Mouse (Mus musculus) thymus, postnatal 4 days (tissue): Measurements from ENCODE around the gene Fitm2.

Experiments
- DNase-seq: peaks from one replicate; pipeline ENCODE4 v3.0.0; 2021

Gene Fitm2

GRCm38 (mm10) chr2:163472466-163472851 is at the start of gene Fitm2:
Fitm2 (minus strand) TSS chr2:163472629.
- DNase-seq: peak; percentile 97

GRCm38 (mm10) chr2:163506300-163507004 is 34.0 kb upstream of the Fitm2 start, which contains the start of gene Hnf4a:
Hnf4a (plus strand) TSS chr2:163506808.
- DNase-seq: no peak

- no peak for DNase-seq
Measured at GRCm38 (mm10) chr2:163503191-163503590, 30.8 kb upstream of the Fitm2 start.

GRCm38 (mm10) chr2:163502219-163502618 is 29.8 kb upstream of the Fitm2 start:
- DNase-seq: no peak

DNA sequence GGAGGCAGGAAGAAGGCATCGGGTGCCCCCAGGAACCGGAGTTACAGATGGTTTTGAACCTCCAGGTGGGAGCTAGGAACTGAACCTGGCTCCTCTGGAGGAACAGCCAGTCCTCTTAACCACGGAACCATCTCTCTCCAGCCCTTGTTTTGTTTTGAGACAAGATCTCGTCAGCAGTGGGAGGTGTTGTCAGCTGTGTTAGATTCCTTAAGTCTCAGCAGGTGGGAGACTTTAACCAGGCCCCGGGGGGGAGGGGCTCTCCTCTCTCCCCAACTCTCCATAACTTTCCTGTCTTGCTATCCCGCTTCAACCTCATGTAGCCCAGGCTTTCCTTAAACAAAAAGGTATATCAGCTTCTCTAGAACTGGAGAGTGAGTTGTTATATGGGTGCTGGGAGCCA is 22.0 kb upstream of the Fitm2 start:
- DNase-seq: no peak

- no peak for DNase-seq
Measured at GRCm38 (mm10) chr2:163493976-163494375, 21.5 kb upstream of the Fitm2 start.

DNA sequence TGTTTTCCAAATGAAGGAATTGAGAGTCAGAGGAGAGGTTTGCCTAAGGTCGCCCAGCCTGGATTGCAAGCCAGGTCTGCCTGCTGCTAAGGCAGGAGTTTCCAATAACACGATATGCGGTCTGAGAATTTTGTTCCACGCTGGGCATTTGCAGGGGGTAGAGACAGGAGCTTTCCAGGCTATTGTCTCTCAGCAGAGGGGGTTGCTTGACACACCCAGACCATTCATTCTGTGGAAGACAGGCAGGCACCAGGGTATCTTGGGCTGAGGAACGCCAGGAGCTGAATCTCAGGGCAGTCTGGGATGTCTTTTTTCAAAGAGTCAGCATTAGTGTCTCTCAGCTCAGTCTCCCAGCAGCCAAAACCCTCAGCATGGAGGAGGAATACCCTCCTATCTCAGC is 20.6 kb upstream of the Fitm2 start:
- no peak for DNase-seq

- DNase-seq: no peak
Measured at GRCm38 (mm10) chr2:163492018-163492417, 19.6 kb upstream of the Fitm2 start, which contains the start of gene R3hdml. R3hdml (plus strand) TSS chr2:163492318.

DNA sequence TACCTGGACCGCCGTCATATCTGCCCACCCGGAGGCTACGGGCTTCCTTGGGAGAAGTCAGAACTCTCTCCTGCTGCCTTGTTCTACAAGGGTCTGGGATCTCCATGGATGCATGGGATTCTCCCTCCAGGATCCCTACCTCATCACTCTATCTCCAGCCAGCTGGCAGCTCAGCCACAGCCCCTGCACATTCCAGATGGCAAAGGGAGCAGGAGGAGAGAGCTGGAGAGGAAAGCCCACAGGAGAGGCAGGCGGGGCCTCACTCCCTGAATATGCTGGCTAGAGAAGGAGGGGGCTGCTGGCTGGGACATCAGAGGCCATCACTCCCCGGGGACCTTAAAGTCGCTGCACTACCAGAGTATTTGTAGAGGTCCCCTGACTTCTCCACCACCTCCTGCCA is 18.9 kb upstream of the Fitm2 start:
- no peak for DNase-seq

DNA sequence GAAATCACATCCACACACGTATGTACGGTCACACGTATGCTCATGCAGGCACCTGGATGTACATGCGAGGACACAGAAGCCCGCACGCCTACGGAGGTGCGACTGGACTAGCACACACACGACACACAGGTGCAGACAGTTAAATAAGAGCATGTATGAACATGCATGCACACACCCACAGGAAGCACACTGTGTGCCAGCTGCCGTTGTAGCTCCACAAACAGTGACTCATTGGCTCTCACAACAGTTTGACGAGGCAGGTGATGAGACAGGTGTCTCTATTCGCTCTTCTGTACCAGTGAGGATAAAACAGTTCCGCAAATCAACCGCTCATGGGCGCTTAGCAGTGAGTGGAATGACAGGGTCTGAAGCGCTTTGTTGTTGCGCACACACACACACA is 18.2 kb upstream of the Fitm2 start:
- DNase-seq: no peak

DNA sequence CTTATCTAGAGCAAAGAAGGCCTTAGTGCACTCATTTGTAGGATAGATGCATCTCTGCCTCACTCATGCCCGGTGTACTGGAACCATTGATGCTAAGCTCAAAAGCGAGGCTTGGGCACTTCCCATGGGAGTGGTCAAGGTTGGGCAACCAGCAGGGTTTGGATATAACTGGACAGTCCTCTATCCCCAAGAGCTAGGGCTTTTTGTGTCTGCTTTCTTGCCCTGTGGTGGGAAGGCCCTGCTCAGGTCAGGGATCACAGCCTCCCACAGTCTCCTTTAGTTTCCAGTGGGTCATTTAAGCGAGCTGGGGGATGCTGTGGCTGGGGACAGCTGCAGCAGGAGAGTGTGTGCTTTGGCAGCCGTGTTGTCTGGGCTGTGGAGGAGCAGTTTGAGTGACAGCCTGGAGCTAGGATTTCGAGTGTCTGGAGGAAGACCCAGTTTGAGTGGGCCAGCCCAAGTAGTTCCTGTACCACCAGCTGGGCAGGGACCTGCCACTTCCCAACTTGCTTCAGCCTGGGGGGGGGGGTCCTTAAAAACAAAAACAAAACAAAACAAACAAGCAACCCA is 17.4 kb upstream of the Fitm2 start:
- DNase-seq: no peak

GRCm38 (mm10) chr2:163487360-163487759 is 14.9 kb upstream of the Fitm2 start:
- no peak for DNase-seq

DNA sequence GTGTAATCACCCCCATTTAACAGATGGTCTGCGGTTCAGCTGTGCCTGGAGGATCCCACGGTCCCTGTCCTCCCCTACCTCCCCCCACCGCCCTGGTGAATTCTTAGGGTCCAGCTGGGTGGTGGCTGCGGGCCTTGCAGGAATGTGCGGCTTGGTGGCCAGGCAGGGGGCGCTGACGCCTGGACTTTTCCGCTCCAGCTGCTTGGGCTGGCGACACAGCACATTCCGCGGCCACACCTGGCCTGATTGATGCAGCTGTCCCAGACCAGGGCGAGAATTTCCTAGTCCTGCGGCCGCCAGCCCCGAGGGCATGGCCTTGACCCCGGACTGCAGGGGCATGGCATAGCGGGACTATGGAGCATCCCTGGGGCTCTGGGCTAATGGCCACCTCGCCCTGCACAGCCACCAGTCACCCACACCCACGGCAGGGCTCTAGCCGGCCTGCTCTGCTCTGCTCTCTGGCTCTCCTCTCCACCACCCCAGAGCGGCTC is 9.2 kb upstream of the Fitm2 start:
- DNase-seq: no peak

GRCm38 (mm10) chr2:163480191-163480825 is 7.9 kb upstream of the Fitm2 start:
- DNase-seq: peak; percentile 39

GRCm38 (mm10) chr2:163471710-163472465 is 541 bp downstream of the Fitm2 start:
- no peak for DNase-seq

DNA sequence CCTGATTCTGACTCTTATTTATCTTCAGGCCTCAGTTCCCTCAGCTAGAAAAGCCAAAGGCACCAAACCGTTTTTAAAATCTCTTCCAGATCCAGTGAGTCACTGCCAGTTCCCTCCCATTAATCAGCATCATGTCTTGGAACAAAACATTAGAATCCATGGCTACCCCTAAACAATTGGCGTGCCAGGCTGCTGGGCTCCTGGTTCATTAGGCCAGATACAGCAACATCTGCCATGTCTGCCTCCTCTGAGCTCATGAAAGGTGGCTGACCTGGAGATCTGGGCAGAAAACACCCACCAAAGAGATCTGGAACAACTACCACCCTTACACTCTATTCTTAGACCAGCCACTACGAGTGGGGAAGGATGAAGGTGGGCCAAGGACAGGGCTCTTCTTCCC is 1.3 kb downstream of the Fitm2 start:
- DNase-seq: no peak

DNA sequence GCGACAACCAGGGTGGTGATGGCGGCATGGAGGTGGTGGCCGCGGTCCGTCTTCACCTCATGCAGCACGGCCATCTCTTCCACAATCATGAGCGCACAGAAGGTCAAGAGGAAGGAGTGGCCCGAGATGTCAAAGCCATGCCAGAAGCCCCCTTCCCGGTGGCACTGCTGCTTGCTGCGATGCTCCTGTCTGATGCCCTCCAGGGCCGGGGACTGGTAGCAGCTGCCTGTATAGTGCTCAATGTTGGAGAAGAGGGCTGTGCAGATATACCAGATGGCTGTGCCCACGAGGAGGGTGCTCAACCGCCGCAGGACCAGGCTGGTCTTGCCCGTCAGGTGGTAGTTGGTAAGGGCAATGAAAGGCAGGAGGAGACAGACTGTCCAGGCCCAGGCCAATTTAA is 2.7 kb downstream of the Fitm2 start:
- no peak for DNase-seq

DNA sequence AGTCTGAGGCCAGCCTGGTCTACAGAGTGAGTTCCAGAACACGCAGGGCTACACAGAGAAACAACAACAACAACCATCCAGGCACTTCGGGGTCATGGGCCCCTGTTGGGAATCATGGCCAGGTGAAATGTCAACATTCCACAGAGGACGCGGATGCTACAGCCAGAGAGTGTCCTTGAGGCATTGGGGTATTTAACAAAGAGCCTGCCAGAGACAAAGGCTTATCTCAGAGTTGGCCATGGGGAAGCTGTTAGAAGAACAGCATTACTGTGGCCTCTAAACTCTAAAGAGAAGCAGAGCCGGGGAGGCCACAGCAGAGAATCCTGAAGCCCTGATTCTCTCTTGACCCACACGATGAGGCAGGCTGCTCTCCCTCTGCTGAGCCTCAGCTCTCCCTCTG is 3.6 kb downstream of the Fitm2 start:
- no peak for DNase-seq

- no peak for DNase-seq
Measured at GRCm38 (mm10) chr2:163467585-163467984, 4.8 kb downstream of the Fitm2 start.

GRCm38 (mm10) chr2:163466771-163467170 is 5.7 kb downstream of the Fitm2 start:
- no peak for DNase-seq

- DNase-seq: no peak
Measured at GRCm38 (mm10) chr2:163464562-163464961, 7.9 kb downstream of the Fitm2 start.

DNA sequence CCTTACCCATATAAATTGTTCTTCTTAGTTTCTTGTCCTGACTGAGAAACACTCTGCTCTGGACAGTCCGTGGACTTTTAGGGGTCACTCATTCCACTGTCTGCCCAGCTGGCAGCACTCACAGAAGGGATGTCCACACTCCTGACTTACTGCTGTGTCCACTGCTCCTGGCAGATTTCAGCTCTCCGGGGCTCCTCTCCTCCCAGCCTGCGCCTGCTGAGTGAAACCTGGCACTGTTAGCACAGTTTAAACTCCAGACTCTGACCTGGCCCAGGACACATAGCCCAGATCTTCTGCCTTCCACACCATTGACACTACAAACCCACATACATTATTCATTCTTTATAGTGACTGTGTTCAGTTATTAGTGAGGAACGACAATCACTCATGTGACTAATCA is 8.4 kb downstream of the Fitm2 start:
- no peak for DNase-seq

DNA sequence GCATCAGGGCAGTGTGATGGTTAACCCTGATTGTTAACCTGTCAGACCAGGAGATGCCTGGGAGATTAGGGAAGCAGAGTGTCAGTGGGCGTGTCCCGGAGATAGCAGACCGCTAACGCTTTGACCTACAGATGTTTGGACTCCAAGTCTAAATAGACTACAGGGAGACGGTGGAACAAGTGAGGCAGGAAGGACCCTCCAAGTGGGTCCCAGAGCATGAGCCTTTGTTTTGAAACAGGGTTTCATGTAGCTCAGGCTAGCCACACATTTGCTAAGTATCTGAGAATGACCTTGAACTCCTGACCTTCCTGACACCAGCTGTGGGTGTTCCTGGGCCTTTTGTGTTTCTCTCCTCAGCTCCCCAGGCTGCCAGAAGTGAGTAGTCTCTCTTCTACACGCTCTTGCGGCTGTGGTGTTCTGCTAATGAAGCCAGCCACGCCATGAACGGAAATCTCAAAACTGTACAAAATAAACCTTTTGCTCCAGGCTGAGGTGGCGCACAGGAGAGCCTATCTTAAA is 9.1 kb downstream of the Fitm2 start:
- no peak for DNase-seq
